Mouse (Mus musculus) intestine, embryonic 15.5 days (tissue): ENCODE measurements around the gene Ankrd26. TPM values are rescaled to one million over a fixed set of nuclear protein-coding genes. Genes with fewer than 3 reads are reported as not detected.
"Not testable (repeated sequence)": the region's sequence is repeated elsewhere in the genome, so short reads cannot be mapped to it uniquely, and the experiment has no call there.

Source experiments
- ATAC-seq: fragments of 200-750 bp; cut with Nextera tagmentation; 2 replicates; pipeline ENCODE4 v1.8.0; 2017; ENCODE audit warnings: moderate TSS enrichment, moderate library complexity
- H3K27ac ChIP-seq: fragments of 300-500 bp; sonication (generic); 2 replicates; pipeline ENCODE4 v1.5.1; 2015; ENCODE audit warnings: mild to moderate bottlenecking, inconsistent platforms
- H3K27me3 ChIP-seq: fragments of 300-500 bp; sonication (generic); replicated peaks from 2 replicates; pipeline ENCODE4 v1.6.1; 2015; ENCODE audit warnings: inconsistent platforms
- H3K36me3 ChIP-seq: fragments of 300-500 bp; sonication (generic); 2 replicates; pipeline ENCODE4 v1.6.1; 2015; ENCODE audit warnings: inconsistent platforms
- H3K4me1 ChIP-seq: fragments of 300-500 bp; sonication (generic); replicated peaks from 2 replicates; pipeline ENCODE4 v1.6.1; 2015; ENCODE audit warnings: inconsistent platforms
- H3K4me2 ChIP-seq: fragments of 300-500 bp; sonication (generic); replicated peaks from 2 replicates; pipeline ENCODE4 v1.6.1; 2015; ENCODE audit warnings: mild to moderate bottlenecking, inconsistent platforms
- H3K4me3 ChIP-seq: fragments of 300-500 bp; sonication (generic); replicated peaks from 2 replicates; pipeline ENCODE4 v1.5.1; 2015; ENCODE audit warnings: inconsistent platforms
- H3K9ac ChIP-seq: fragments of 300-500 bp; sonication (generic); 2 replicates; pipeline ENCODE4 v1.6.1; 2015; ENCODE audit warnings: inconsistent platforms
- H3K9me3 ChIP-seq: fragments of 300-500 bp; sonication (generic); 2 replicates; pipeline ENCODE4 v1.6.1; 2016; ENCODE audit warnings: inconsistent platforms
- WGBS: fragments of 180-500 bp; shearing (Covaris S2); methylation state at CpG from one replicate; pipeline ENCODE4 v1.1.7; 2015; 5-methylcytosine and 5-hydroxymethylcytosine counted together
- polyA plus RNA-seq: library from polyadenylated mRNA; unstranded; fragments of >200 nt; fragmentation: Nextera tagmentation; extraction: Ambion mirVana; gene quantifications from 2 replicates; pipeline ENCODE4 v1.2.1, GENCODE M21; 2015

Ankrd26 gene
- polyA plus RNA-seq, 1 experiment from 2014 or later: 11.2 TPM

GRCm38 (mm10) chr6:118567816-118568215 lies 5.8 kb upstream of the Ankrd26 start:
- H3K36me3 ChIP-seq: no peaks in the 10 kb centered on the region
- H3K4me3 ChIP-seq: no peak overlapping the region
- no peaks in the 10 kb centered on the region for H3K27me3 ChIP-seq
- H3K4me2 ChIP-seq: no peak overlapping the region
- H3K9me3 ChIP-seq: no peaks in the 10 kb centered on the region
- WGBS: 88% methylated on average over 3 of the region's 3 CpGs
- H3K27ac ChIP-seq: no peak overlapping the region
- H3K9ac ChIP-seq: no peak overlapping the region
- no peaks in the 10 kb centered on the region for H3K4me1 ChIP-seq
- ATAC-seq: no peak

- Histone ChIP-seq H3K27ac (no peak overlapping the region), H3K9me3 (no peaks in the 10 kb centered on the region), H3K4me1 (0 out of 2 replicates have a peak, but pooled peaks cover 2% of the 10 kb centered on the region), H3K9ac (peak overlapping the region; percentile 81; the same call in 1 of the 2 replicates), H3K27me3 (no peaks in the 10 kb centered on the region), H3K36me3 (no peaks in the 10 kb centered on the region; the same call in 1 of the 2 replicates), H3K4me2 (peak overlapping the region; percentile 93), H3K4me3 (peak overlapping the region; percentile 69)
- WGBS: 80% methylated on average over 8 of the region's 8 CpGs
- ATAC-seq: no peak
These were observed 801 bp downstream of the Ankrd26 start for GRCm38 (mm10) chr6:118561225-118561624.

- 89% methylated on average over 4 of the region's 4 CpGs for WGBS
These were observed 23.4 kb downstream of the Ankrd26 start for GRCm38 (mm10) chr6:118538627-118539026.

GRCm38 (mm10) chr6:118537201-118537600 lies 24.8 kb downstream of the Ankrd26 start:
- H3K27ac ChIP-seq, H3K4me3 ChIP-seq, H3K36me3 ChIP-seq, H3K4me2 ChIP-seq, ATAC-seq, H3K4me1 ChIP-seq, H3K9me3 ChIP-seq, H3K27me3 ChIP-seq, H3K9ac ChIP-seq: not testable (repeated sequence)

More at GRCm38 (mm10) chr6:118538627-118539026, 23.4 kb downstream of the Ankrd26 start:
- Histone ChIP-seq H3K4me1 (no peaks in the 10 kb centered on the region), H3K36me3 (peaks cover 7% of the 10 kb centered on the region; the same call in 1 of the 2 replicates), H3K4me2 (no peak overlapping the region), H3K27ac (no peak overlapping the region), H3K27me3 (no peaks in the 10 kb centered on the region), H3K4me3 (no peak overlapping the region), H3K9ac (no peak overlapping the region), H3K9me3 (no peaks in the 10 kb centered on the region)
- no peak for ATAC-seq

GRCm38 (mm10) chr6:118535321-118535720 lies 26.7 kb downstream of the Ankrd26 start:
- H3K36me3 ChIP-seq: peaks cover 14% of the 10 kb centered on the region
- 91% methylated on average over 10 of the region's 10 CpGs for WGBS

GRCm38 (mm10) chr6:118533381-118533780 lies 28.6 kb downstream of the Ankrd26 start:
- 83% methylated on average over 9 of the region's 9 CpGs for WGBS

More at GRCm38 (mm10) chr6:118535321-118535720, 26.7 kb downstream of the Ankrd26 start:
- H3K4me2 ChIP-seq: no peak overlapping the region
- no peaks in the 10 kb centered on the region for H3K4me1 ChIP-seq
- H3K27ac ChIP-seq: no peak overlapping the region
- ATAC-seq: no peak
- no peak overlapping the region for H3K9ac ChIP-seq
- H3K9me3 ChIP-seq: no peaks in the 10 kb centered on the region
- H3K4me3 ChIP-seq: no peak overlapping the region
- H3K27me3 ChIP-seq: no peaks in the 10 kb centered on the region

GRCm38 (mm10) chr6:118520668-118521067 lies 41.4 kb downstream of the Ankrd26 start:
- WGBS: 91% methylated on average over 7 of the region's 7 CpGs
- Histone ChIP-seq H3K9ac (no peak overlapping the region), H3K27ac (no peak overlapping the region), H3K4me2 (no peak overlapping the region), H3K4me1 (no peaks in the 10 kb centered on the region), H3K36me3 (peaks cover 18% of the 10 kb centered on the region), H3K27me3 (no peaks in the 10 kb centered on the region), H3K4me3 (no peak overlapping the region), H3K9me3 (no peaks in the 10 kb centered on the region)
- no peak for ATAC-seq

More at GRCm38 (mm10) chr6:118533381-118533780, 28.6 kb downstream of the Ankrd26 start:
- Histone ChIP-seq H3K4me1 (no peaks in the 10 kb centered on the region), H3K9ac (no peak overlapping the region), H3K4me3 (no peak overlapping the region), H3K27ac (no peak overlapping the region), H3K36me3 (peaks cover 17% of the 10 kb centered on the region), H3K27me3 (no peaks in the 10 kb centered on the region), H3K9me3 (no peaks in the 10 kb centered on the region), H3K4me2 (no peak overlapping the region)
- no peak for ATAC-seq

GRCm38 (mm10) chr6:118513335-118514012 lies 48.6 kb downstream of the Ankrd26 start:
- WGBS: 90% methylated on average over 12 of the region's 12 CpGs
- no peak overlapping the region for H3K9ac ChIP-seq
- H3K4me1 ChIP-seq: no peaks in the 10 kb centered on the region
- H3K27me3 ChIP-seq: no peaks in the 10 kb centered on the region
- H3K27ac ChIP-seq: no peak overlapping the region
- H3K4me3 ChIP-seq: no peak overlapping the region
- no peak for ATAC-seq
- no peaks in the 10 kb centered on the region for H3K9me3 ChIP-seq
- peaks cover 5% of the 10 kb centered on the region; the same call in 1 of the 2 replicates for H3K36me3 ChIP-seq
- H3K4me2 ChIP-seq: no peak overlapping the region

- 83% methylated on average over 7 of the region's 7 CpGs for WGBS
- H3K9me3 ChIP-seq: no peaks in the 10 kb centered on the region
- no peak overlapping the region for H3K4me3 ChIP-seq
- H3K27ac ChIP-seq: no peak overlapping the region
- no peak overlapping the region for H3K4me2 ChIP-seq
- H3K36me3 ChIP-seq: peaks cover 2% of the 10 kb centered on the region; the same call in 1 of the 2 replicates
- no peaks in the 10 kb centered on the region for H3K27me3 ChIP-seq
- no peaks in the 10 kb centered on the region for H3K4me1 ChIP-seq
- no peak overlapping the region for H3K9ac ChIP-seq
- ATAC-seq: no peak
These were observed 63.0 kb downstream of the Ankrd26 start for GRCm38 (mm10) chr6:118499010-118499409.

GRCm38 (mm10) chr6:118482125-118482524 lies 79.9 kb downstream of the Ankrd26 start:
- Histone ChIP-seq H3K9ac (no peak overlapping the region), H3K27me3 (0 out of 2 replicates have a peak, but pooled peaks cover 2% of the 10 kb centered on the region), H3K36me3 (no peaks in the 10 kb centered on the region), H3K9me3 (no peaks in the 10 kb centered on the region), H3K4me1 (no peaks in the 10 kb centered on the region), H3K4me3 (no peak overlapping the region), H3K4me2 (no peak overlapping the region), H3K27ac (no peak overlapping the region)
- 79% methylated on average over 1 of the region's 1 CpGs for WGBS
- ATAC-seq: no peak

- peak; percentile 96 for ATAC-seq
These were observed 82.9 kb downstream of the Ankrd26 start, which contains the start of gene Zfp9 for GRCm38 (mm10) chr6:118478957-118479708. TSS of gene Zfp9 (minus strand) at chr6:118479320.

More at GRCm38 (mm10) chr6:118478957-118479708, 82.9 kb downstream of the Ankrd26 start, which contains the start of gene Zfp9:
- H3K4me3 ChIP-seq: peak within 1 kb of the TSS; percentile 58
- H3K9ac ChIP-seq: peak within 1 kb of the TSS; percentile 76
- H3K4me1 ChIP-seq: no peaks in the 10 kb centered on the region
- H3K27me3 ChIP-seq: 0 out of 2 replicates have a peak, but pooled peaks cover 2% of the 10 kb centered on the region
- no peaks in the 10 kb centered on the region for H3K36me3 ChIP-seq
- WGBS: under 1% methylated on average over 44 of the region's 57 CpGs
- H3K9me3 ChIP-seq: no peaks in the 10 kb centered on the region
- peak within 1 kb of the TSS; percentile 86 for H3K27ac ChIP-seq
- H3K4me2 ChIP-seq: peak within 1 kb of the TSS; percentile 79
